12 mouse cellular contexts compared by ENCODE assay signal in the genomic region with DNA sequence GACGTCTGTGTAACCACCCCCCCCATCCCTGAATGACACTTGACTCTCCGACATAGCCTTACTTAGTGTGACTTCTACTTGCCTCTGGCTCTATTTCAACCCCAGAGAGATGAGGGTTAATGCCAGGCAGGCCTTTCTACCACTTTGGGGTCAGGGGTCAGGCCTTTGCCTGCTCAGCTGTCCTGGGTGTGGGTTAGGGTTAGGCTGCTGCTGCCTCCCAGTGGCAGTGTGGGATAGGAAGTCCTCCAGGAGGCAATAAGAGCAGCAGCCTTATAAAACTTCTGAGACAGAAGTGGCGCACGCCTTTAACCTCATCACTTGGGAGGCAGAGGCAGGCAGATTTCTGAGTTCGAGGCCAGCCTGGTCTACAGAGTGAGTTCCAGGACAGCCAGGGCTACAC. TPM values are rescaled to one million over a fixed set of nuclear protein-coding genes. Genes with fewer than 3 reads are reported as not detected.
DNase-seq lines count a peak whose midpoint lies in the region; ATAC-seq and TF ChIP-seq lines count a peak whose summit lies in the region.
"Had no signal": no experiment of that assay in that cellular context is flagged by ENCODE, and none has a peak within 500 bp of the region (broad histone marks: within the 10 kb centered on the region; RNA-seq: fewer than 3 reads in every experiment).

No protein-coding gene starts in this region.

- intact Hi-C loops in left cerebral cortex, adult 2 months (cut with DNase I), result no loop called here
- intact Hi-C loops in left cerebral cortex, postnatal 14 days (cut with DNase I), result no loop called here
- intact Hi-C loops in heart, postnatal 36 days (cut with DNase I), result no loop called here

- H3K27ac ChIP-seq in cerebellum, adult 2 months (ENCODE audit: insufficient read depth, low read length), result no peak overlapping the region
- H3K27ac ChIP-seq in left cerebral cortex, adult 2 months, result no peak overlapping the region
- H3K27ac ChIP-seq in bone marrow, adult 2 months (ENCODE audit: control insufficient read depth, insufficient read depth, low read depth, low read length, poor library complexity), result no peak overlapping the region
- H3K27ac ChIP-seq in stomach, postnatal 0 days (replicated peaks), result no peak overlapping the region
- H3K27ac ChIP-seq: heart, embryonic 15.5 days; limb, embryonic 10.5 days had no signal

- peak; percentile 8; the same call in 1 of the 2 replicates for TF ChIP-seq CTCF in cerebellum, adult 2 months (IDR thresholded peaks at IDR 0.05; ENCODE audit: borderline replicate concordance, insufficient read depth, low read depth, low read length)
- TF ChIP-seq CTCF in left cerebral cortex, adult 2 months (IDR thresholded peaks at IDR 0.05), result peak; percentile 10
- TF ChIP-seq CTCF in bone marrow, adult 2 months (IDR thresholded peaks at IDR 0.05; ENCODE audit: control insufficient read depth, insufficient read depth, low read length), result peak; percentile 44; the same call in 1 of the 2 replicates
- TF ChIP-seq CTCF in stomach, postnatal 0 days (IDR thresholded peaks at IDR 0.05; ENCODE audit: low read depth), result peak; percentile 52

- 85% methylated on average over 5 of the region's 5 CpGs for WGBS in cerebellum, adult 2 months
- 85% methylated on average over 5 of the region's 5 CpGs for WGBS in bone marrow, adult 2 months
- 91% methylated on average over 5 of the region's 5 CpGs for WGBS in stomach, postnatal 0 days

- H3K9me3 ChIP-seq in stomach, postnatal 0 days (ENCODE audit: control insufficient read depth, low read length), result no peaks in the 10 kb centered on the region
- H3K9me3 ChIP-seq: heart, embryonic 15.5 days; limb, embryonic 10.5 days had no signal

- no peak overlapping the region for H3K4me2 ChIP-seq in stomach, postnatal 0 days (replicated peaks; ENCODE audit: low read depth)
- H3K4me2 ChIP-seq: heart, embryonic 15.5 days had no signal

- no peak overlapping the region for H3K9ac ChIP-seq in stomach, postnatal 0 days (ENCODE audit: low read length)
- H3K9ac ChIP-seq: heart, embryonic 15.5 days had no signal

- no peak for TF ChIP-seq EP300 in stomach, postnatal 0 days (optimal IDR thresholded peaks at IDR 0.05)

- no peaks in the 10 kb centered on the region for H3K27me3 ChIP-seq in cerebellum, adult 2 months (ENCODE audit: control insufficient read depth, insufficient read depth, low read length)
- H3K27me3 ChIP-seq in stomach, postnatal 0 days (ENCODE audit: control insufficient read depth, insufficient read depth, low read length), result no peaks in the 10 kb centered on the region
- H3K27me3 ChIP-seq: heart, embryonic 15.5 days had no signal

- peaks cover 12% of the 10 kb centered on the region for H3K4me1 ChIP-seq in cerebellum, adult 2 months (ENCODE audit: control insufficient read depth, insufficient read depth, low read length)
- no peaks in the 10 kb centered on the region for H3K4me1 ChIP-seq in bone marrow, adult 2 months (ENCODE audit: control insufficient read depth, insufficient read depth, low read length)
- H3K4me1 ChIP-seq in stomach, postnatal 0 days (replicated peaks; ENCODE audit: control insufficient read depth, insufficient read depth), result peaks cover under 1% of the 10 kb centered on the region; the same call in 1 of the 2 replicates

- peaks cover 28% of the 10 kb centered on the region for H3K36me3 ChIP-seq in stomach, postnatal 0 days (ENCODE audit: control insufficient read depth, insufficient read depth, low read length)

- no peak overlapping the region for H3K4me3 ChIP-seq in cerebellum, adult 2 months (replicated peaks; ENCODE audit: insufficient read depth, low read depth, low read length)
- H3K4me3 ChIP-seq in left cerebral cortex, adult 2 months, result no peak overlapping the region
- H3K4me3 ChIP-seq in bone marrow, adult 2 months (replicated peaks; ENCODE audit: control insufficient read depth, low read depth, low read length), result no peak overlapping the region
- no peak overlapping the region for H3K4me3 ChIP-seq in stomach, postnatal 0 days (ENCODE audit: low read depth, low read length)
- H3K4me3 ChIP-seq: heart, embryonic 15.5 days; limb, embryonic 10.5 days had no signal

- no peak for TF ChIP-seq POLR2A in cerebellum, adult 2 months (IDR thresholded peaks at IDR 0.05; ENCODE audit: borderline replicate concordance, insufficient read depth, low read length)
- no peak for TF ChIP-seq POLR2A in bone marrow, adult 2 months (IDR thresholded peaks at IDR 0.05; ENCODE audit: borderline replicate concordance, control insufficient read depth, low read depth, low read length)

- no peak for ATAC-seq in stomach, postnatal 0 days (ENCODE audit: low FRiP score, low TSS enrichment)

- no peak for DNase-seq in cerebellum, adult 2 months
- DNase-seq in cerebellum, postnatal 10 days, result no peak
- no peak for DNase-seq in left cerebral cortex, adult 2 months (ENCODE audit: extremely low spot score in 1 of 2, low spot score in 2 of 2)
- no peak for DNase-seq in left cerebral cortex, postnatal 14 days (ENCODE audit: low spot score in 2 of 2)
- DNase-seq in stomach, postnatal 0 days (ENCODE audit: low spot score), result no peak
- DNase-seq in heart, postnatal 36 days, result no peak
- no peak for DNase-seq in cerebellum, adult 18-20 months
- DNase-seq: cerebellum, postnatal 25 days; layer of hippocampus, adult 9-11 months had no signal

RNA-seq across cellular contexts. Expression of a gene that starts 6.4 kb away (rescaled TPM):
- 45.8 and 46.7 TPM in 2 replicates for polyA plus RNA-seq in cerebellum, adult 2 months (2012; rRNA removed)
- total RNA-seq in left cerebral cortex, adult 2 months (2021), result 10 to 100 TPM; 40.8 to 43.1 TPM
- total RNA-seq in left cerebral cortex, postnatal 14 days (2021), result 10 to 100 TPM; 57.1 to 68.7 TPM
- polyA plus RNA-seq in bone marrow, adult 2 months (2011; ENCODE audit: insufficient read depth, insufficient read length, low replicate concordance, missing spikeins), result 2.9 and 9.8 TPM in 2 replicates
- polyA plus RNA-seq in stomach, postnatal 0 days (2015; fragmentation: Nextera tagmentation; extraction: Ambion mirVana), result 11.9 and 12.9 TPM in 2 replicates
- 1 to 10 TPM; 6.2 to 7.0 TPM for total RNA-seq in heart, postnatal 36 days (2021)

RNA-seq across cellular contexts. Expression of a gene that starts 6.6 kb away (rescaled TPM):
- 102 and 108 TPM in 2 replicates for polyA plus RNA-seq in cerebellum, adult 2 months (2012; rRNA removed)
- 100 to 1,000 TPM; 116 to 117 TPM for total RNA-seq in left cerebral cortex, adult 2 months (2021)
- 100 to 1,000 TPM; 116 to 117 TPM for total RNA-seq in left cerebral cortex, postnatal 14 days (2021)
- 89.1 and 192 TPM in 2 replicates for polyA plus RNA-seq in bone marrow, adult 2 months (2011; ENCODE audit: insufficient read depth, insufficient read length, low replicate concordance, missing spikeins)
- 7.8 and 9.0 TPM in 2 replicates for polyA plus RNA-seq in stomach, postnatal 0 days (2015; fragmentation: Nextera tagmentation; extraction: Ambion mirVana)
- total RNA-seq in heart, postnatal 36 days (2021), result 10 to 100 TPM; 41.4 to 43.0 TPM

RNA-seq across cellular contexts. Expression of a gene that starts 28.5 kb away (rescaled TPM):
- polyA plus RNA-seq in cerebellum, adult 2 months (2012; rRNA removed), result 45.5 and 46.3 TPM in 2 replicates
- 10 to 100 TPM; 39.0 to 45.4 TPM for total RNA-seq in left cerebral cortex, adult 2 months (2021)
- 10 to 100 TPM; 32.7 to 34.5 TPM for total RNA-seq in left cerebral cortex, postnatal 14 days (2021)
- polyA plus RNA-seq in bone marrow, adult 2 months (2011; ENCODE audit: insufficient read depth, insufficient read length, low replicate concordance, missing spikeins), result 7.1 and 10.9 TPM in 2 replicates
- 3.1 and 4.5 TPM in 2 replicates for polyA plus RNA-seq in stomach, postnatal 0 days (2015; fragmentation: Nextera tagmentation; extraction: Ambion mirVana)
- total RNA-seq in heart, postnatal 36 days (2021), result 10 to 100 TPM; 53.2 to 66.7 TPM

RNA-seq across cellular contexts. Expression of a gene that starts 42.0 kb away (rescaled TPM):
- 262 and 322 TPM in 2 replicates for polyA plus RNA-seq in cerebellum, adult 2 months (2012; rRNA removed)
- total RNA-seq in left cerebral cortex, adult 2 months (2021), result 1 to 10 TPM; 6.9 to 7.3 TPM
- 10 to 100 TPM; 10.5 to 12.9 TPM for total RNA-seq in left cerebral cortex, postnatal 14 days (2021)
- 12.1 and 25.6 TPM in 2 replicates for polyA plus RNA-seq in bone marrow, adult 2 months (2011; ENCODE audit: insufficient read depth, insufficient read length, low replicate concordance, missing spikeins)
- polyA plus RNA-seq in stomach, postnatal 0 days (2015; fragmentation: Nextera tagmentation; extraction: Ambion mirVana), result 13.8 and 17.5 TPM in 2 replicates
- 10 to 100 TPM in 1 of 2 experiments, 1 to 10 TPM in 1; 8.5 to 10.5 TPM for total RNA-seq in heart, postnatal 36 days (2021)

Comparison
In these comparisons a context has a peak if more than half of its experiments do, and no peak if none do; other contexts are left out.
1. RNA of a gene that starts 6.4 kb away (total RNA-seq): 57.1 to 68.7 TPM in left cerebral cortex, postnatal 14 days and 40.8 to 43.1 TPM in left cerebral cortex, adult 2 months; 6.2 to 7.0 TPM in heart, postnatal 36 days; every median in the first group is over 4 times any median in the second.
2. Peak in every context shown above with its lines, with median percentiles within 50 percentile points of each other: CTCF ChIP-seq.